Mouse (Mus musculus) megakaryocyte, adult 5-6 weeks (primary cell): ENCODE measurements around the gene Socs3. TPM values are rescaled to one million over a fixed set of nuclear protein-coding genes. Genes with fewer than 3 reads are reported as not detected.
A peak's percentile ranks its signal among the peaks of the same experiment; 100 is the strongest.

Source experiments
- ATAC-seq: 2 replicates; pipeline ENCODE4 v1.8.0; 2016; ENCODE audit warnings: mild to moderate bottlenecking, inconsistent platforms; ENCODE audit not compliant: poor library complexity, severe bottlenecking
- total RNA-seq, 2 experiments: library from RNA; stranded (forward) in 1 of 2; stranded (reverse) in 1 of 2; fragments of 153-499, 151-499 nt in 1 of 2; fragments of 221-1000, 200-1000 nt in 1 of 2; gene quantifications; 2 replicates each; pipeline versions ENCODE4 v1.2.3 to v1.2.4; 2015 to 2017

Gene Socs3
- total RNA-seq, 2 experiments from 2014 or later: 2.0 to 3.2 TPM

- ATAC-seq: no peak
Observed at GRCm38 (mm10) chr11:117995661-117996060, 25.8 kb upstream of the Socs3 start.

GRCm38 (mm10) chr11:117995255-117995654, 25.4 kb upstream of the Socs3 start:
- ATAC-seq: no peak

- no peak for ATAC-seq
Observed at GRCm38 (mm10) chr11:117994250-117995057, 24.6 kb upstream of the Socs3 start.

DNA sequence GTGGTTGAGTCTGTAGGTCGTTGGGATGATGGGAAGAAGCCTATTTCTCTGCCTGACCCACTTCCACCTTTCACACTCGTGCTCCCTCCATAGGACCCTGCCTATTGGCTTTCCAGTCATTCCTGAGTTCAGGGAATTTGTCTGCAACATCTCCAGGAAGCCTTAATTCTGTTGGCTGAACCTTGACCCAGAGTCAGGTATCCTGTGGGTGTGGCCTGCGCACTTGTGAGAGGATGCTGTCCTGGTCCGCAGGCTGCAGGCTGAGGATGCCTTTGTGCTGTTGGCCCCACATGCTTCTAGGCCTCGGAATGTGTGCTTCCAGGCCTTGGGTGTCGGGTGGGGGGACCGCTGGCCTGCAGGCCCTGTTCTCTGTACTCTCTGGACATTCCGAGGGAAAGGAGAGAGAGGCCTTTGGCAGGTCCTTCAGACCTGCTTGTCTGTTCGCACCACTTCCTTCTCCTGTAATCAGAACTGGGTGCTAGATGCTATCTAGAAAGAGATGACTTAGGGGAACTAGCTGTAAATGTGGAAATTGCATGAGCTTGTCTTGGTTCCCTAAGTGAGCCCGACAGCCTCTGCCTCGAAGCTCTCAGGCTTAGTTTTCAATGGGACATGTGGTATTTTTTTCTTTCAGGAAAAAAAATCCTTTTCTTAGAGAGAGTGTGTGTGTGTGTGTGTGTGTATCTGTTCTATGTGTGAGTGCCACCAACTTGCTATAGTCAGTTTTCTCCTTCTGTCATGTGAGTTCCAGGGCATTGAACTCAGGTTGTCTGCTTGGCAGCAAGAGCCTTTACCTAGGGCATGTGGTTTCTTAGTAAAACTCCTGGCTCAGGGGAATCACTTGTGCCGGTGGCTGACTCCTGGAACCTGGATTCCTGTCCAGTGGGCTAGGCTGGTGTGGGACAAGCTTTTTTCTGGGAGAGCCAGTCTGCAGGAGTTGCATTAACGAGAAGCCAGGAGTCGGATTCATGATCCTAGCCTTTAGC, 23.6 kb upstream of the Socs3 start:
- ATAC-seq: peak; percentile 57

GRCm38 (mm10) chr11:117991502-117992470, 21.9 kb upstream of the Socs3 start:
- ATAC-seq: peak; percentile 78

DNA sequence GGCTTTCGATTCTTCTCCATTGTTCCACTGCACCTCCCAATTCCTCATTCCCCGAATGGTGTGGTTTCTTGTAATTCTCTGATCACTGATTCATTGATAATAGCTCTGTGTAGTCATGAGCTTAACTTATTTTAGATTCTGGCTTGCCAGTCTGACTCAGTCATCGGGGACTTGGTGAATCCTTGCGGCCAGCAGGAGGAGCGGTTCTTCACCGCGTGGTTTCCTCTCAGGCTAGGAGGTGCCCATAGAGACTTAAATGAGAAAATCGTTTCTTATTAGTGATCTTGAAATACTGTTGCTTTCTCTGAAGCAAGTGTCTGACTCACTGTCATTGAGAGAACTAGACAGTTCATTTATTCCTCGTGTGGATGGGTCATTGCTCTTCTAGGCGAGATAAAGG, 20.1 kb upstream of the Socs3 start:
- no peak for ATAC-seq

GRCm38 (mm10) chr11:117989241-117989640, 19.4 kb upstream of the Socs3 start:
- ATAC-seq: no peak

GRCm38 (mm10) chr11:117987968-117988367, 18.1 kb upstream of the Socs3 start:
- no peak for ATAC-seq

GRCm38 (mm10) chr11:117987032-117987451, 17.2 kb upstream of the Socs3 start:
- ATAC-seq: peak; percentile 56

DNA sequence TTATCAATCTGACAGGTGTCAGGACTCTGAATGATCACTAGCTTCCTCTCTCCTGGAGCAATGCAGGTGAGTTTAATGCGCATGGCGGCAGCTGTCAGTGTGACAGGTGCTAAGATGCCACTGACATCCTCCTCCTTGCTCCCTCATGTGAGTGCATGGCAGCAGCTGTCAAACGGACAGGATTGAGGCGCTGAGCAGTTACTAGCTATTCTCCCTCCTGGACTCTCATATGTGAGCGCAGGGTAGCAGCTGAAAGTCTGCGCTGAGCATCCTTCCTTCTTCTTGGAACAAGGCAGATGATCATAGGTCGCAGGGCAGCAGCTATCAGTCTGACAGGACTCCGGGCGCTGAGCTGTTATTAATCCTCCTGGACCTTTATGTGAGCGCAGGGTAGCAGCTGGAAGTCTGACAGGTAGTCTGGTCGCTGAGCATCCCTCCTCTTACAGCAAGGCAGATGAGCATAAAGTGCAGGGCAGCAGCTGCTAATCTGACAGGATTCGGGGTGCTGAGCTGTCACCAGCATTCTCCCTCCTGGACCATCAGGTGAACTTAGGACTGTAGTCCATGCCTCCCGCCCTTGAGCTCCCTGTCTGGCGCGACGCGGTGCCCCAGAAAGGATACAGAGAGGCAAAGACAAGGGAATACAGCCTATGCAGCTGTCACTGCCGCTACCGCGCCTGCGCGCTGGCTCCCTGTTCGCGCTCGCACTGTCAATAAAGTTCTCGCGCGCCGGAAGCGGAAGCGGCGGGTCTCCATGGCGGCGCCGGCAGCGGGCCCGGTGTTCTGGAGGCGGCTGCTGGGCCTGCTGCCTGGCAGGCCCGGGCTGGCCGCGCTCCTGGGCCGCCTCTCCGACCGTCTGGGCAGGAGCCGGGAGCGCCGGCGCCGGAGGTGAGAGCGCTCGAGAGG, 16.5 kb upstream of the Socs3 start, which contains the start of gene Pgs1:
Gene Pgs1, plus strand, starts transcription at position 167 of the 906 bp plus-strand sequence.
- peak; percentile 61 for ATAC-seq

GRCm38 (mm10) chr11:117983770-117984169, 13.9 kb upstream of the Socs3 start:
- no peak for ATAC-seq

GRCm38 (mm10) chr11:117982426-117982825, 12.6 kb upstream of the Socs3 start:
- ATAC-seq: no peak

GRCm38 (mm10) chr11:117979388-117979787, 9.5 kb upstream of the Socs3 start:
- ATAC-seq: peak; percentile 58

GRCm38 (mm10) chr11:117977694-117978360, 8.0 kb upstream of the Socs3 start:
- ATAC-seq: no peak

GRCm38 (mm10) chr11:117976081-117976582, 6.3 kb upstream of the Socs3 start:
- ATAC-seq: peak; percentile 70

DNA sequence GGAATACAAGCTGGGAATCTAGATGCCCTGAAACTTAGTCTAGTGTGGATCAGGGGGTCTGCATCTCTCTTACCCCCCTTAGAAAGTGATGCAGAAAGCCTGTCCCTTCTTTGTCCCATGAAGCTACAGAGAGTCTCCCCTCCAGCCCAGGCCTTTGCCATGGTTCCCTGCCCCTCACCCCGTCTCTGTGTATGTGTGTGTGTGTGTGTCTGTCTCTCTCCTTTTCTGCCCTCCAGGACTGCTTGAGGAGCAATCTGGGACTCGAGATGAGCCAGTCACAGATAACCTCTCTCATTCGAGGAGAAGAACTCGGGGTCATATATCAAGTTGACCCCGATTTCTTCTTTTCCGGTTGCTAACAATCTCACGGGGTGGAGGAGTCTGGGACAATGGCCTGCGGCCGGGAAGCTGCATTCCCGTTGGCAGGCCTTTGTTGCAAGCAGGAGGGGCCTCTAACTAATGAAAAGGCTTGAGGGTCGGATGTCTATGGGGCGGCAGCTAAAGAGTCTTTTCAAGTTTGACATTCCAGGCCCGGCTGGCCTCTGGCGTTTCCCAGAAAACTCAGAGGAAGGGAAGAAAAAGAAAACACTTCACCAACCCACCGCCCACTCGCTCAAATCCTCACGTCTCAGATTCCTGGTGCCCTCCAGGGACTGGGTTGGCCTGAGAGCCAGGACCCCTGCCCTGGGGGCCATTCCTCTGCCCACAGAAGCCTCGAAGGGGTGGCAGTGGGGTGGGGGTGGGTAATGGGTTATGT, 5.5 kb upstream of the Socs3 start:
- no peak for ATAC-seq

DNA sequence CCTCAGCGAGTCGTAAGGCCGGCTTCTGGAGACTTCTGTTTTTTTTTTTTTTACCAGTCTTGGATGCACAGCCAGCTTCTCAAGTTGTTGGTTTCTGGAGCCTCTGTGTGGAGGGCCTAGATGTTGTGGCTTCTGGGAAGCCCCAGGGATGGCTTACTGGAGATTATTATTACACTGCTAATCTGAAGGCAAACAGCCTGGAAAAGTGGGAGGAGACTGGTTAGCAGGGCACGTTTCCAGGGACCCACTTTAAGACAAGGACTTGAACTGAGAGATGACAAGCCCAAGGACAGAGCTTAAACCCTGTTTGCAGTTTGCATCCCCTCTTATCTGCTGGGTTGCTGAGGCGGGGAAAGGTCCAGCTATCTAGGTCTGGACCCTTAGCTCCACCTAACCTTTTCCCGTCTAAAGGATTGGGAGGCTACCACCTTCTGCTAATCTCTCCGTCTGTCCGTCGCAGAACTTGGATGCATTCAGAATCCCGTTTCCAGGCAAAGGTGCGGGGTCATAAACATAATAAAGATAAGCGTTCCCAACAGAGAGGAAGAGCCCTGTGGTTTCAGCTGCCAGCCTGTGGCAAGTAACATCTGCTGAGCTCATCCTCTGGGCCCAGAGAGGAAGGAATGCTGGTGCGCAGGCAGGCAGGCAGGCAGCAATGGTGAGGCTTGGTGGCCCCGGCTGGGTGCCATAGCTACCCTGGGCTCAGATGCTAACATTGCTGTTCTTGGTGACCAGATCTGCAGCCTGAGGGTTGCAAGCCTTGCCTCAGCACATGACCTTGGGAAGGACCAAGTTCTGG, 4.7 kb upstream of the Socs3 start:
- 0 out of 2 replicates have a peak, but pooled peaks have one; percentile 36 for ATAC-seq
